Mouse (Mus musculus) fibroblast of lung, adult 2 months (primary cell): Measurements from ENCODE around the gene Syngap1.

ENCODE experiments used
- DNase-seq: peaks from one replicate; pipeline ENCODE4 v3.0.0-alpha.2; 2011; ENCODE audit warnings: low read depth

Gene Syngap1

DNA sequence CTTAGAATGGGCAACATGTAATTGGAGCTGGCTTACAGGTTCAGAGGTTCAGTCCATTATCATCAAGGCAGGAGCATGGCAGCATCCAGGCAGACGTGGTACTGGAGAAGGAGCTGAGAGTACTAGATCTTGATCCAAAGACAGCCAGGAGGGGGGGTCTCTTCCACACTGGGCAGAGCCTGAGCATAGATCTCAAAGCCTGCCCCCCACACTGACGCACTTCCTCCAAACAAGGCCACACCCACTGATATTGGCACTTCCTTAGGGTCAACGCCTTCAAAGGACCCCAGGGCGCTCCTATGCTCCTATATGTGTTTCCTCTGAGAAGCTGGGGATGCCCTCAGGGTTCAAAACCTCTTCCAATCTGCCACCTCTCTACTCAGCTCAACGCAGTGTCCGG is 54.0 kb downstream of the Syngap1 start:
- DNase-seq = no peak

DNA sequence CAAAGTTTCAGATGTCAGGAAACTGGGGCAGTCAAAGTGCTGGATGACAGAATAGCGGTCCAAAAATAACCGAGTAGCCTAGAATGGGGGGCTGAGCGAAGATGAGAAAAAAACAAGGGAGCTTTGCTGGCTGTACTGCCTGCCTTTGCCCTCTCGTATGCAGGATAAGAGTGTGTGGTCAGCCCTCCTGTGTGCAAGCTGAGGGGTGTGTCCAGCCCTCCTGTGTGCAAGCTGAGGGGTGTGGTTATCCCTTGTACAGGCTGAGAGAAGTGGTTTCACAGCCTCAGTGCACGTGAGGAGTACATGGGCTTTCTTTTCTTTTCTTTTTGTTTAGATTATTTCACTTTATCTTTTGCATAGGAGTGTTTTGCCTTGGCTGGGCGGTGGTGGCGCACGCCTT is 54.5 kb downstream of the Syngap1 start:
- DNase-seq = no peak

DNA sequence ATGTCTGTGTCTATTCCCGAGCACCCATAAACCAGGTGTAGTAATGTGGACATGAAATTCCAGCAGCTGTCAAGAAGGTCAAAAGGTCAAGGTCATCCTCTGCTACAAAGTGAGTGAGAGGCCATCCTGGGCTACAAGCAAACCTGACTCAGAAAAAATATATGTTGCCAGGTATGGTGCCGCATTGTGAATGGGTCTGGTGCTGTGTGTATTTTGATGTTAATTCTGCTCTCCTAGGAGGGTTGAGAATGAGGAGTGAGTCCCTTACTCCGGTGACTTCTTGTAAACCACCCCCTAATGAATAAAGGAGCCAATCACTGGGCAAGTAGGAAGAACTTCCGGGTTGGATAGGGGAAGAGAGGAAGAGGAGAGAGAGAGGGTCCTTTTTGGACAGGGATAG is 56.6 kb downstream of the Syngap1 start:
- DNase-seq = no peak

DNA sequence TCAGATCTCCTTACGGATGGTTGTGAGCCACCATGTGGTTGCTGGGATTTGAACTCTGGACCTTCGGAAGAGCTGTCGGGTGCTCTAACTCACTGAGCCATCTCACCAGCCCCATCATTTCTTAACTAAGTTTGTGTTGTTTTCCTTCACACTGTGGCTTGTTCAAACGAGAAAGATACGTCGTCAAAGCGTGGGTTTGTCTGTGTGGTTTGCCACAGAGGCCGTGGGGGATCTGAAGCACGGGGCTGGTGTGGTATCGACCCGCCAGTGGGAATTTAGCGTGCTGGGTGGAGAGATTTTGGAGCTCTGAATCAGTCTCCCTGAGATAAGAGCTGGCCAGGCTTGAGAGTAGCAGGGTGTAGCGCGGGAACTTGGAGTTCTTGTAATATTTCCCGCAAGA is 57.2 kb downstream of the Syngap1 start:
- no peak for DNase-seq

DNA sequence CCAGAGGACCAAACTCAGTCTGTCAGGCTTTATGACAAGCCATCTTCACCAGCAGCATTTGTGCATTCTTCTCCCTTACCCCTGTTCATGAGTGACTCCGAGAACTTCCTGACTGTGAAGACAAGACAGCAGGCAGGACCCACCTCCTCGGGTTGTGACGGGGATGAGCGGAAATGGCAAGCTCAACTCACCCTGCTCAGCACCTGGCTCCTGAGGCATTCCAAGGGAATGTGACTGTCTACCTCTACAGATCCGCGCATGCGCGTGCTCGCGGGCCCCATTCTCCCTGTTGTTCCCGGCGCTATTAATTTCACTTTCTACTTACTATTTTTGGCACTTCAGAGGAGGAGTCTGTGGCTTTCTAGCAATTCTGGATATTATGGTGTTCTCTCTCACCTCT is 58.9 kb downstream of the Syngap1 start:
- DNase-seq = no peak

- no peak for DNase-seq
Observed at GRCm38 (mm10) chr17:27001151-27001550, 60.1 kb downstream of the Syngap1 start.

DNA sequence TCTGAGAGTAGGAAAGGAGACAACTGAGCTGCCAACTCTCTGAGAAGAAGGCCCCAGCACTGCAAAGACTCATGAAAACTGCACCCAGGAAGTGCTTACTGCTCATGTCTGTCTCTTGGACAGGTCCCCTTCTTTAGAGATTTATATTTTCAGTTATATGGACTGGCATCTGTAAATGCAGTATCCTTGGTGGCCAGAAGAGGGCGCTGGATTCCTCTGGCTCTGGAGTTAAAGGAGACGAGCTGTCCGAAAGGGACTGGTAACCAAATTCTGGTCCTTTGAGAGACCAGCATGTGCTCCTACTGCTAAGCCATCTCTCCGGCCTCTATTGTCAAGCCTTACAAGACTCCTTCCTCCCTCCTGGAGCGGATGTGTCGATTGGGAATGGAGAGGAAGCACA is 60.8 kb downstream of the Syngap1 start:
- no peak for DNase-seq

DNA sequence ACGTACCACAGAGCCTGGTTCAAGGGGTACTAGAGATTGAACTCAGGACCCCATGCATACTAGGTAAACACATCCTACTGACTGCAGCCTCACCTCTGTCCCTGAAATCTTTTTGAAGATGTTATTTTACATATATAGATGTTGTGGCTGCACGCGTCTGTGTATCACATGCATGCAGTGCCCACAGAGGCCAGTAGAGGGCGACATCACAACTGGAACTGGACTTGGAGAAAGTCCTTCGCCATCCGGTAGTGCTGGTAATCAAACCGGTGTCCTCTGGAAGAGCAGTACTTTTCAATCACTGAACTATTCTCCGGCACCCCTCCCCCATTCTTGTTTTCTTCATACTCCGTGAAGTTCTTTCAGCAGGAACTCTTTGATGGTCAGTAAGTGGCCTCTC is 63.4 kb downstream of the Syngap1 start:
- no peak for DNase-seq

DNA sequence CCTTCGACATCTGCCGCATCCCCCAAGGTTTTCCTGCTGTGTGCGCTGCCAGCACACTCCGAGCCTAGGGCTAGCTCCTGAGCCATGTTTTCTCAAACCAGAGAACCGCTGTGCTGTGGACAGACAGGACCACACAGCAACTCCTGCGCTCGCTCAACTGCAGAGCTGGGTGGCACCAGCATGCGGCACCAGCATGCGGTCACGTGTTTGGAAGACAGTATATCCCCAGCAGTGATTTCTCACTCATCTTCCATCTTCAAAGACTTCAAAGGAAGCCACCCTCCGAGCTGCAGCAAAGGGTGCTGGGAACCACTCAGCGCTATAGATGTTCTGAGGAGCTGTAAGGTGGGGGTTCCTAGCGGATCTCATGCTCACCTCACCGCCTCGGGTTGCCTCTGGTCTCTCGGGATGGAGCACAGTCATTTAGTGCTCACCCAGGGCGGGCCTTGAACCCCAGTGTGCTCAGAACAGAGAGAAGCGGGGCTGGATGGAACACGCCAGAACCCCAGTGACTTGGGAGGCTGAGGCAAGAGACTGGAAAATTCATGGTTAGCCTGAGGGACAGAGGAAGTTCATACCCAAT is 63.9 kb downstream of the Syngap1 start:
- no peak for DNase-seq

GRCm38 (mm10) chr17:27005644-27006043 is 64.6 kb downstream of the Syngap1 start:
- DNase-seq = no peak

DNA sequence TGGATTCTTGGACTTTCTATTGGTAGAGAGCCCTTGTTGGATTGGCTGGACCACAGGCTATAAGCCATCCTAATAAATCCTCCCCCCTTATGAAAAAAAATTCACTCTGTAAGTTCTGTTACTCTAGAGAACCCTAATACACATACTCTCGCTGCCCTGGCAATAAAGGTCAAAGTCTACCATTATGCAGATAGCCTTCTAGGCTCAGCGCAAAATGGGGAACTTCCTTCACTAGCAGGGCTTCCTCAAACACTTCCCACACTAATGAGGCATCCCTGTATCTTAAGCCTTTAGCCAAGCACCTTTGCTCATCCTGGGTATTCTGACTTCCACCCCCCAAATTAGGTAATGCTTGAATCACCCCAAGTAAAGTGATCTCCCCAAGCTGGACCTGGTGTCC is 67.2 kb downstream of the Syngap1 start:
- no peak for DNase-seq

GRCm38 (mm10) chr17:27011167-27011566 is 70.1 kb downstream of the Syngap1 start:
- DNase-seq = no peak

DNA sequence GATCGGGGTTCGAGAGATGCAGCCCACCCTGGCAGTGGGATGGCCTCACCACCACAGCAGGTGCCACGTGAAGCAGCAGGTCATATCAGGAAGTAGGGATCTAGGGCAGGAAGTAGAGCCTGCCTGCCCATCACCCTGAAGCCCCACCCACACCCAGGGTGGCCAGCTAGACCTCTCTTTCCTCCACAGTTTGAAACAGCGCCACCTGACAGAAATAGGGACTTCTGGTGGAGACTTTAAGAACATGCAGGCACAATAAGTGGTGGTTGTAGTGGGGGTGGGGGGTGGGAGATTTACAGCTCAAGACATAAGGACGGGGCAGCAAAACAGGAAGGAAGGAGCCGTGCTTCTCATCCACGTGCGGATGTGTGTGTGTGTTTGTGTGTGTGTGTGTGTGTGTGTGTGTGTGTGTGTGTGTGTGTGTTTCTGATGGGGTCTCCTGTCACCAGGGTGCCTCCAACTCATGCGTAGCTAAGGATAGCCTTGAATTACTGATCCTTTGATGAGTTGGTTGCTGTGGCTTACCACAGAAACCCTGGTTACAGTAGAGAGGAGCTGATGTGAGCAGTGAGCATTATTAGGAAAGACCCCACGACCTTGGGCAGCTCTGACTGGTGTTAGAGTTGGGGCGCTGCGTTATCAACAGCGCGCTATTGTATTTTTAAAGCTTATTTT is 71.1 kb downstream of the Syngap1 start:
- no peak for DNase-seq

DNA sequence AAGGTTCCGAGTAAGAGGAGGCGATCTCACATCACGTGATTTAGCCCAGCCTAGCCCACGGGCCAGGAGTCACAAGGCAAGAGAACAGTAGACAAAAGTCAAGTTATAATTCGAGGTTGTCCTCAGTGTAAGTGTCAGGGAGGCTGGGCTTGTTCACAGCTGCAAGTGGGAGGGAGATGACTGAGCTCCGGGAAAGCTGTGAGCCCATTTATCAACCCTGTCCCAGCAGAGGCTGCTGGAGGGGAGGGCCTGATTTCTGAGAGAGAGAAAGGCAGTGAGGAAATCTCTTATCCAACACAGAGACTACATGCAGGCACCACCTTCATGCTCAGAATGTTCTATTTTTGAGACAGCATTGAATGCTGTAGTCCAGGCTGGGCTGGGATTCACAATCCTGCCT is 71.9 kb downstream of the Syngap1 start:
- DNase-seq = no peak

DNA sequence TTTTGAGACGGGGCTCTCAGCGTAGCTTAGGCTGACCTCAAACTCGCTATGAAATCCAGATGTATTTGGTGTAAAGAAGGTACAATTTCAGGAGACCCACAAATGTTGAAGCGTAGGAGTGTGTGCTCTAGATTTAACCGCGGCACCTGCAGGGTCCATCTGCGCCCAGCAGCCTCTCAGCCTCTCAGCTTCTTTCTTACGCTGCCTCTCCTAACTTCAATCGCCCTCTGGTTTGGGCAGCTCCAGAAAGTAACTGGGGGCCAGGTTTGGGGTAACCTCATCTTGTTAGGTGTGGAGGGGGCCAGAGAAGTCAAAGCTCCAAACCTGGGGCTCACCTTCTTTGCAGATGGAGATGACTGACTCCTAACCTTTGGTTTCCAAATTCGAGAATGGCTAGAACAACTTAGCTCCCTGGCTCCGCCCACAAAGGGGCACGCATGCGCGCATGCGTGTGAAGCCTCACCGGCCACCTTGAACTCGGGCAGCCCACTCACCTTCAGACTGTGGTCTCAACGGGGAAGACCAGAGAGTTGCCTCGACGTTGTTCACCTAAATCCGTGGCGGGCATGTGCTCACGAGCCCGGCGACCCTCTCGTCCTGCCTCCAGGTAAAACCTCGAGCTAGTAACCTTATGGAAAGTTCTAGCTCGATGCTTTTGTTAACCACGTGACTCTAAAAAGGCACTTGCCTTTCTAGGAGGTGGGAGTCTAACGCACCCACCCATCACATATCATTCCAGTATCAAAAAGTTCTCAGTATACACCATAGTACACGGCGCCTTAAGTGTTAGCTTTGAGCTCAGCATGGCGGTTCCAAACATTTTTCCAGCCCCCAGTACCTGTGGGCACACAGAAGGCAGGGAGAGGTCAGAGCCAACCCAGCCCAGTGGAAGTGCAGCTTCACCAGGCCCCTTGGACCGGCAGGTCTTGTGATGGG is 76.8 kb downstream of the Syngap1 start:
- DNase-seq = no peak

DNA sequence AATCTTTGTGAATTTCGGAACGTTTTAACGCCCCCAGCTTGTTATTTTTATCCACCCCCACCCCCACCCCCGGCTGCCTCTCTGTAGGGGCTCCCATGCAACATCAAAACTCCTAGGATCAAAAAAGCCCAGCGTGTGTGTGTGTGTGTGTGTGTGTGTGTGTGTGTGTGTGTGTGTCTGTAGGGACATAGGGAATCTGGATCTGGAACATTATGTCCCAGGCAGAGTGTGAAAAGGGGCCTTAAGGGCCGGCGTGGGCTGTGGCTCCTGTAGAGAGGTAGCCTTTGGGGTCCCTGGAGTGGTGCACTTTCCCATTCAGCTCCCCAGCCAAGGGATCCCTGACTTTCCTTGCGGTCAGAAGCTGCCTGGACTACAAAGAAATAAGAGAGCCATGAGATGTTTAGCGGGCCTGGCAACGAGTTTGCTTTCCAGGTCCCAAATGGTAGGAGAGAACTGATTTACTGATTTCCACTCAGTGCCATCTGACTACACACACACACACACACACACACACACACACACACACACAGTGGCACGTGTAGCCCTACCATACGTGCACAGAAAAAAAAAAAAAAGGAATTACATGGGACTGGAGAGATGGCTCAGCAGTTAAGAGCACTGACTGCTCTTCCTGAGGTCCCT is 77.6 kb downstream of the Syngap1 start:
- no peak for DNase-seq

DNA sequence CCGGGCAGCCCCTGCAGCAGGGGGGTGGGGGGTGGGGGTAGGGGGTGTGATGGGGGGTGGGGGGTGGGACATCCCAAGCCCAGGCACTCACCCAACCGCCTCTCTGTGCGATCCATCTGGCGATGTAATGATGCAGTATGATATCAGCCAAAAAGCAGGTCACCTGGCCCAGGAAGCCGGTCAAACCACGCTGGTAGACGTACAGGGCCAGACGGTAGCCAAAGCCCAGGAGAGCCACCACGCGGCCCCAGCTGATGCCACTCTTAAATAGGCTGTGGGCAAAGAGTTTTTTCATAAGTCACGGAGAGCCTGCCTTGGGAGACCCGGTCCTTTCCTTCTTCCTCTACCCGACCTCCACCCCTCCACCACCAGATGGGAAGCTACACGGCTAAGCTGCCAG is 80.0 kb downstream of the Syngap1 start:
- DNase-seq = no peak

DNA sequence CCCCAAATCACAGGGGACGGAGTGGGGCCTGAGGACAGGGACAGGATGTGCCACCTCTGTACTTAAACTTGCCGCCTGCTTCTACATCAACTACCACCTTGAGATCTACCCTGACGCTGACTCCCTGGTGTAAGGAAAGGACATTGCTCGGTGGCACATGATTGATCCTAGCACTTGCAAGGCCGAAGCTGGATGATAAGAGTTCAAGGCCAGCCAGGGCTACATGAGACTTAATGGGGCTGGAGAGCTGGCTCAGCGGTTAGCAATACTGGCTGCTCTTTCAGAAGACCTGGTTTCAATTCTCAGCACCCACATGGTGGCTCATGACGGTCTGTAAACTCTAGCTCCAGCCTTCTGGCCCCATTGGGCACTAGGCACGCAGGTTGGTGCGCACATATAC is 80.7 kb downstream of the Syngap1 start:
- DNase-seq = no peak
